Mouse (Mus musculus) CH12.LX (cell line): ENCODE data around the gene Gramd2. TPM values are rescaled to one million over a fixed set of nuclear protein-coding genes. Genes with fewer than 3 reads are reported as not detected.

ENCODE experiments used
- DNase-seq: peaks from one replicate; pipeline ENCODE4 v3.0.0-alpha.2; 2013; ENCODE audit errors: extremely low read depth
- H3K27ac ChIP-seq: 2 replicates; pipeline ENCODE4 v1.5.1; 2012; ENCODE audit warnings: low read depth, mild to moderate bottlenecking, control low read depth, moderate library complexity; ENCODE audit not compliant: insufficient read depth
- H3K27me3 ChIP-seq: replicated peaks from 2 replicates; pipeline ENCODE3; 2012; ENCODE audit warnings: inconsistent platforms
- H3K36me3 ChIP-seq, 2 experiments: replicated peaks in 1 of 2; 2 replicates each; pipeline versions ENCODE3 to v1.6.1; 2012; ENCODE audit warnings: inconsistent platforms in 1 of 2, low read length in 1 of 2, mild to moderate bottlenecking in 1 of 2, mixed read lengths in 1 of 2, moderate library complexity in 1 of 2; ENCODE audit not compliant: control insufficient read depth in 1 of 2, insufficient read depth in 1 of 2
- H3K4me1 ChIP-seq, 2 experiments: 2 replicates each; pipeline ENCODE4 v1.6.1; 2012; ENCODE audit warnings: inconsistent platforms in 1 of 2, moderate library complexity in 1 of 2; ENCODE audit not compliant: insufficient read depth in 2 of 2, control insufficient read depth in 1 of 2
- H3K4me2 ChIP-seq: 2 replicates; pipeline ENCODE4 v1.6.1; 2012; ENCODE audit warnings: low read depth, mild to moderate bottlenecking, control low read depth; ENCODE audit not compliant: poor library complexity, insufficient read depth, severe bottlenecking
- H3K4me3 ChIP-seq, 3 experiments: fragments of 150-350 bp in 1 of 3; sonication (generic) in 1 of 3; replicated peaks in 1 of 3; 2 replicates each; pipeline versions ENCODE3 to v1.5.1; 2011 to 2012; ENCODE audit warnings: low read depth in 2 of 3, low read length in 2 of 3, mild to moderate bottlenecking in 2 of 3, moderate library complexity in 2 of 3, control low read depth in 1 of 3, improper control_type of control experiment in 1 of 3, inconsistent platforms in 1 of 3, mixed read lengths in 1 of 3; ENCODE audit not compliant: poor library complexity in 1 of 3
- H3K79me2 ChIP-seq: replicated peaks from 2 replicates; pipeline ENCODE4 v1.6.1; 2012; ENCODE audit warnings: mild to moderate bottlenecking, moderate library complexity; ENCODE audit not compliant: control insufficient read depth, poor library complexity, insufficient read depth, severe bottlenecking; ENCODE audit errors: extremely low read depth
- H3K9ac ChIP-seq: 2 replicates; pipeline ENCODE4 v1.6.1; 2012; ENCODE audit warnings: low read depth, mild to moderate bottlenecking, control low read depth, moderate library complexity; ENCODE audit not compliant: insufficient read depth
- H3K9me3 ChIP-seq: replicated peaks from 2 replicates; pipeline ENCODE3; 2012; ENCODE audit warnings: low read length, inconsistent platforms, mixed read lengths
- BHLHE40 ChIP-seq: IDR thresholded peaks from 2 replicates; pipeline ENCODE4 v1.6.1; 2011; ENCODE audit warnings: mild to moderate bottlenecking, low read depth, low read length, improper control_type of control experiment
- CHD1 ChIP-seq: IDR thresholded peaks from 2 replicates; pipeline ENCODE4 v1.6.1; 2012; ENCODE audit warnings: low read depth, low read length, improper control_type of control experiment, inconsistent platforms
- E2F4 ChIP-seq: IDR thresholded peaks from 2 replicates; pipeline ENCODE4 v1.6.1; 2011; ENCODE audit warnings: low read depth, low read length, improper control_type of control experiment; ENCODE audit not compliant: insufficient replicate concordance
- EP300 ChIP-seq: IDR thresholded peaks from 2 replicates; pipeline ENCODE4 v1.6.1; 2011; ENCODE audit warnings: low read length, improper control_type of control experiment
- GABPA ChIP-seq: IDR thresholded peaks from 2 replicates; pipeline ENCODE4 v1.6.1; 2012; ENCODE audit warnings: low read depth, low read length, improper control_type of control experiment, inconsistent platforms; ENCODE audit not compliant: insufficient replicate concordance
- HCFC1 ChIP-seq: IDR thresholded peaks from 2 replicates; pipeline ENCODE4 v1.6.1; 2012; ENCODE audit warnings: low read depth, mild to moderate bottlenecking, inconsistent platforms, low read length, improper control_type of control experiment
- IRF4 ChIP-seq: IDR thresholded peaks from 2 replicates; pipeline ENCODE4 v1.6.1; 2014; ENCODE audit warnings: low read depth, mild to moderate bottlenecking, inconsistent platforms, low read length, improper control_type of control experiment
- MAZ ChIP-seq: IDR thresholded peaks from 2 replicates; pipeline ENCODE4 v1.6.1; 2012; ENCODE audit warnings: low read depth, mild to moderate bottlenecking, inconsistent platforms, low read length, improper control_type of control experiment, moderate library complexity
- MXI1 ChIP-seq: IDR thresholded peaks from 2 replicates; pipeline ENCODE4 v1.6.1; 2011; ENCODE audit warnings: mild to moderate bottlenecking, low read depth, low read length, improper control_type of control experiment
- MYC ChIP-seq: IDR thresholded peaks from 2 replicates; pipeline ENCODE4 v1.6.1; 2011; ENCODE audit warnings: low read depth, mild to moderate bottlenecking, improper control_type of control experiment, low read length
- NELFE ChIP-seq: IDR thresholded peaks from 2 replicates; pipeline ENCODE4 v1.6.1; 2011; ENCODE audit warnings: low read depth, low read length, improper control_type of control experiment
- NRF1 ChIP-seq: IDR thresholded peaks from 2 replicates; pipeline ENCODE4 v1.6.1; 2014; ENCODE audit warnings: low read depth, mild to moderate bottlenecking, inconsistent platforms, low read length, improper control_type of control experiment, moderate library complexity
- PAX5 ChIP-seq: IDR thresholded peaks from 2 replicates; pipeline ENCODE4 v1.6.1; 2012; ENCODE audit warnings: low read length, inconsistent platforms, mixed read lengths
- POLR2A ChIP-seq: IDR thresholded peaks from 2 replicates; pipeline ENCODE4 v1.6.1; 2011; ENCODE audit warnings: low read depth, mild to moderate bottlenecking, improper control_type of control experiment, low read length
- POLR2AphosphoS2 ChIP-seq: IDR thresholded peaks from 2 replicates; pipeline ENCODE4 v1.6.1; 2011; ENCODE audit warnings: low read depth, low read length, improper control_type of control experiment
- RCOR1 ChIP-seq: conservative IDR thresholded peaks from 2 replicates; pipeline ENCODE4 v1.6.1; 2012; ENCODE audit warnings: low read depth, mild to moderate bottlenecking, inconsistent platforms, low read length, improper control_type of control experiment
- SIN3A ChIP-seq: IDR thresholded peaks from 2 replicates; pipeline ENCODE4 v1.6.1; 2012; ENCODE audit warnings: low read length, improper control_type of control experiment, inconsistent platforms
- SMC3 ChIP-seq: IDR thresholded peaks from 2 replicates; pipeline ENCODE4 v1.6.1; 2011; ENCODE audit warnings: low read depth, low read length, improper control_type of control experiment
- TCF12 ChIP-seq: IDR thresholded peaks from 2 replicates; pipeline ENCODE4 v1.6.1; 2014; ENCODE audit warnings: low read depth, mild to moderate bottlenecking, inconsistent platforms, low read length, improper control_type of control experiment
- UBTF ChIP-seq: IDR thresholded peaks from 2 replicates; pipeline ENCODE4 v1.6.1; 2012; ENCODE audit warnings: low read depth, mild to moderate bottlenecking, inconsistent platforms, low read length, improper control_type of control experiment, moderate library complexity
- USF1 ChIP-seq: IDR thresholded peaks from 2 replicates; pipeline ENCODE4 v1.6.1; 2014; ENCODE audit warnings: low read depth, mild to moderate bottlenecking, inconsistent platforms, low read length, improper control_type of control experiment
- USF2 ChIP-seq: conservative IDR thresholded peaks from 2 replicates; pipeline ENCODE4 v1.6.1; 2011; ENCODE audit warnings: low read depth, low read length, improper control_type of control experiment
- ZC3H11A ChIP-seq: IDR thresholded peaks from 2 replicates; pipeline ENCODE4 v1.6.1; 2012; ENCODE audit warnings: low read depth, mild to moderate bottlenecking, inconsistent platforms, low read length, improper control_type of control experiment
- ZKSCAN1 ChIP-seq: IDR thresholded peaks from 2 replicates; pipeline ENCODE4 v1.6.1; 2012; ENCODE audit warnings: low read depth, inconsistent platforms, low read length, improper control_type of control experiment, borderline replicate concordance
- dilution Hi-C: fragments of 300-500 bp; cut with MboI; formaldehyde crosslinking; loops from 2 replicates; pipeline ENCODE4 v1.14.3; 2020; ENCODE audit warnings: low sequenced_read_pairs; ENCODE audit not compliant: extremely low pct_unique_long_range_greater_than_20kb, extremely low pct_ligation_motif_present
- in situ Hi-C: fragments of 300-500 bp; cut with MboI; formaldehyde crosslinking; loops from 3 replicates; pipeline ENCODE4 v1.14.3; 2019; ENCODE audit warnings: low sequenced_read_pairs, low pct_ligation_motif_present, low pct_unique_long_range_greater_than_20kb, mixed read lengths
- polyA plus RNA-seq: library from polyadenylated mRNA; unstranded; fragments of >175 nt; gene quantifications from 2 replicates; pipeline ENCODE4 v1.2.1, GENCODE M21; 2012; ENCODE audit warnings: low read depth; ENCODE audit not compliant: insufficient read length
- total RNA-seq, 2 experiments: library from RNA; depleted of rRNA; stranded (reverse); fragments of 300-350 nt in 1 of 2; fragments of >200 nt in 1 of 2; gene quantifications; 2 replicates each; pipeline ENCODE4 v1.2.3; 2012 to 2014

Gramd2 gene
- total and polyA plus RNA-seq, 3 experiments, result 0.61 TPM; not detected in 2

DNA sequence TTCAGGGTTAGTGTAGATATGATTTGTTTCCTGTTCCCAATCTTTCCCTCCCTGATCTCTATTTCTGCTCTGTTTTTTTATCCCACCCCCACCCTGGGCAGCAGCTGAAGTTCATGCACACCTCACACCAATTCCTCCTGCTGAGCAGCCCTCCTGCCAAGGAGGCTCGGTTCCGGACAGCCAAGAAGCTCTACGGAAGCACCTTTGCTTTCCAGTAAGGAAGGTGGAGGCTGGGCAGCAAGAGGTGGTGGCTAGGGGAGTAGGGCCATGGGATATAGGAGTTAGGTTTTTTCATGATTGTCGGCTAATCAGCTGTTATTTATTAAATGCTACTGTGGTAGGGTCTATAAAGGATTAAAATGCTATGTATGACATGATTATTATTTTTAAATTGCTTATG, 40.0 kb upstream of the Gramd2 start:
- peaks cover 0 to 12% of the 10 kb centered on the region in 2 experiments; a peak in 2 of 4 replicates for H3K4me1 ChIP-seq
- H3K79me2 ChIP-seq, result no peaks in the 10 kb centered on the region
- in situ Hi-C loops (no loop called here), dilution Hi-C loops (no loop called here)
- peaks cover 18 to 53% of the 10 kb centered on the region in 2 experiments for H3K36me3 ChIP-seq
- H3K9me3 ChIP-seq, result no peaks in the 10 kb centered on the region
- TF ChIP-seq ZC3H11A (no peak), UBTF (no peak), HCFC1 (no peak), MAZ (no peak), PAX5 (no peak), MYC (no peak)
- DNase-seq, result no peak
- H3K9ac ChIP-seq, result no peak overlapping the region
- no peak overlapping the region for H3K4me2 ChIP-seq
- H3K27me3 ChIP-seq, result no peaks in the 10 kb centered on the region
- no peak overlapping the region for H3K27ac ChIP-seq
- H3K4me3 ChIP-seq, result no peak overlapping the region

DNA sequence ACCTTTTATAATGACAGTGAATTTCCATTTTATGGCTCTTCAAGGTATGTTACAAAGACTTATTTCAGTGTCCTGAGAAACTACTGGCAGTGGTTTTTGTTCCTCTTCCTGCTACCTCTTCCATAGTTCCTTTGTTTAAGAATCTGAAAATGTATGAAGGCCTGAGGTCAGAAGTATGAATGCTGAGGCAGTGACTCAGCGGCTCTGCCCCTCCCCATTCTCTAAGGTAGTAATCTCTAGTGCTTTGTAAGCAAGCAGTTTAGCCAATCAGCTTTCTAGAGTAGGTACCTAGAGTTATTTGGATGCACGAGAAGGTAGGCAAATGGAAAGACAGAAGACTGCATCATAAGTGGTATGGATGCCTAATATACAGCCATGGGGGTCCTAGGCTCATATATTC, 38.6 kb upstream of the Gramd2 start:
- peaks cover 16 to 46% of the 10 kb centered on the region in 2 experiments for H3K36me3 ChIP-seq
- no peak overlapping the region for H3K4me3 ChIP-seq
- DNase-seq, result no peak
- H3K79me2 ChIP-seq, result no peaks in the 10 kb centered on the region
- H3K4me2 ChIP-seq, result no peak overlapping the region
- H3K27me3 ChIP-seq, result no peaks in the 10 kb centered on the region
- peaks cover 0 to 12% of the 10 kb centered on the region in 2 experiments; a peak in 2 of 4 replicates for H3K4me1 ChIP-seq
- in situ Hi-C loops, result no loop called here
- no peak overlapping the region for H3K27ac ChIP-seq
- no peaks in the 10 kb centered on the region for H3K9me3 ChIP-seq
- TF ChIP-seq SMC3 (no peak), CHD1 (no peak), E2F4 (no peak), IRF4 (no peak)
- dilution Hi-C loops, result no loop called here
- no peak overlapping the region for H3K9ac ChIP-seq

DNA sequence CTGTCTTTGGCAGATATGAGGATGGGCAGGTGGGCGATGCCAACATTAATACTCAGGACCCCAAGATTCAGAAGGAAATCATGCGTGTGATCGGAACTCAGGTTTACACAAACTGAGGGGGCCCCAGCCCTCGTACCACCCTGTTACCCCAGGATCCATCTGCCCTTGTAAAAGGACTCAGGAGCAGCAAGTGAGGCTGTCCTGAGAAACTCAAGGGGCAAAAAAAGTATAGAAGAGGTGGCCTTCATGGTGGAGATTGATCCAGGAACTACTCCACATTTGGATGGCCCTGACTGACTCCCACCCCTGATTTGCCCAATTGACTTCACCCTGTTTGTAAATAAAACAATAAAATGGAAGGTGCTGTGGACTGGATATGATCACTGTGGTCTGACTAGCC, 30.0 kb upstream of the Gramd2 start:
- H3K9me3 ChIP-seq, result no peaks in the 10 kb centered on the region
- H3K27ac ChIP-seq, result no peak overlapping the region
- no peak for DNase-seq
- peaks cover 9 to 28% of the 10 kb centered on the region in 2 experiments for H3K36me3 ChIP-seq
- H3K27me3 ChIP-seq, result no peaks in the 10 kb centered on the region
- dilution Hi-C loops (no loop called here), in situ Hi-C loops (no loop called here)
- no peak overlapping the region for H3K4me3 ChIP-seq
- peaks cover 0 to 15% of the 10 kb centered on the region in 2 experiments; a peak in 2 of 4 replicates for H3K4me1 ChIP-seq
- TF ChIP-seq POLR2AphosphoS2 (no peak), MXI1 (no peak), E2F4 (no peak), GABPA (no peak), CHD1 (no peak), ZKSCAN1 (no peak), BHLHE40 (no peak), MAZ (no peak), USF2 (no peak), SIN3A (no peak), PAX5 (no peak), EP300 (no peak), RCOR1 (no peak), TCF12 (no peak), NRF1 (no peak), NELFE (no peak), ZC3H11A (no peak), USF1 (no peak), POLR2A (no peak)
- H3K79me2 ChIP-seq, result no peaks in the 10 kb centered on the region
- H3K4me2 ChIP-seq, result no peak overlapping the region
- no peak overlapping the region for H3K9ac ChIP-seq
